In genomic region chr10:91171041-91171440, GRCm38 (mm10) we compare ENCODE assay signal across 8 mouse cellular contexts. TPM values are rescaled to one million over a fixed set of nuclear protein-coding genes. Genes with fewer than 3 reads are reported as not detected.
DNase-seq lines count a peak whose midpoint lies in the region; ATAC-seq and TF ChIP-seq lines count a peak whose summit lies in the region.

No protein-coding gene starts in this region.

- peak overlapping the region; percentile 100 for H3K27ac ChIP-seq in forebrain, embryonic 13.5 days
- peak overlapping the region; percentile 100 for H3K27ac ChIP-seq in limb, embryonic 14.5 days (replicated peaks; ENCODE audit: low read depth, low read length)
- peak overlapping the region; percentile 99 for H3K27ac ChIP-seq in neural tube, embryonic 14.5 days (ENCODE audit: low read depth, low read length)

- no peak for DNase-seq in frontal cortex, postnatal 14 days (ENCODE audit: low spot score in 2 of 2)
- DNase-seq in right cerebral cortex, postnatal 36 days (ENCODE audit: low spot score in 2 of 2): peak; percentile 35 to 37
- DNase-seq in right cerebral cortex, postnatal 4 days: no peak
- no peak for DNase-seq in limb, embryonic 14.5 days (ENCODE audit: low spot score)
- no peak for DNase-seq in layer of hippocampus, adult 9-10 months (ENCODE audit: low spot score)

- ATAC-seq in frontal cortex, adult (ENCODE audit: low TSS enrichment): peak; percentile 73
- ATAC-seq in forebrain, embryonic 13.5 days: peak; percentile 78
- ATAC-seq in limb, embryonic 14.5 days (ENCODE audit: low FRiP score, low read depth): peak; percentile 35
- peak; percentile 68 for ATAC-seq in neural tube, embryonic 14.5 days (ENCODE audit: low read depth)

- H3K27me3 ChIP-seq in forebrain, embryonic 13.5 days: no peaks in the 10 kb centered on the region
- no peaks in the 10 kb centered on the region for H3K27me3 ChIP-seq in limb, embryonic 14.5 days (ENCODE audit: control insufficient read depth, insufficient read depth, low read length)
- no peaks in the 10 kb centered on the region for H3K27me3 ChIP-seq in neural tube, embryonic 14.5 days (ENCODE audit: control insufficient read depth, insufficient read depth, low read length)

- H3K4me3 ChIP-seq in forebrain, embryonic 13.5 days: peak overlapping the region; percentile 95
- H3K4me3 ChIP-seq in limb, embryonic 14.5 days (replicated peaks; ENCODE audit: low read length): peak overlapping the region; percentile 97
- H3K4me3 ChIP-seq in neural tube, embryonic 14.5 days (ENCODE audit: low read depth, low read length): peak overlapping the region; percentile 97

- H3K9ac ChIP-seq in forebrain, embryonic 13.5 days: peak overlapping the region; percentile 99
- peak overlapping the region; percentile 100 for H3K9ac ChIP-seq in limb, embryonic 14.5 days (ENCODE audit: low read depth, low read length, severe bottlenecking)
- H3K9ac ChIP-seq in neural tube, embryonic 14.5 days (replicated peaks; ENCODE audit: low read depth, low read length): peak overlapping the region; percentile 90

- no peaks in the 10 kb centered on the region for H3K36me3 ChIP-seq in forebrain, embryonic 13.5 days (ENCODE audit: poor library complexity, severe bottlenecking)
- no peaks in the 10 kb centered on the region for H3K36me3 ChIP-seq in limb, embryonic 14.5 days (ENCODE audit: control insufficient read depth, insufficient read depth, low read length)
- H3K36me3 ChIP-seq in neural tube, embryonic 14.5 days (ENCODE audit: control insufficient read depth, insufficient read depth, low read length): no peaks in the 10 kb centered on the region

- peaks cover 36% of the 10 kb centered on the region for H3K4me1 ChIP-seq in forebrain, embryonic 13.5 days
- H3K4me1 ChIP-seq in limb, embryonic 14.5 days (ENCODE audit: control insufficient read depth, insufficient read depth, low read length): peaks cover 18% of the 10 kb centered on the region
- peaks cover 21% of the 10 kb centered on the region for H3K4me1 ChIP-seq in neural tube, embryonic 14.5 days (ENCODE audit: control insufficient read depth, insufficient read depth, low read length)

- TF ChIP-seq POLR2A in limb, embryonic 14.5 days (IDR thresholded peaks at IDR 0.05; ENCODE audit: borderline replicate concordance, extremely low read depth, insufficient read depth, insufficient read length): no peak

- no peaks in the 10 kb centered on the region for H3K9me3 ChIP-seq in forebrain, embryonic 13.5 days (replicated peaks)
- H3K9me3 ChIP-seq in limb, embryonic 14.5 days (ENCODE audit: control insufficient read depth, low read length): no peaks in the 10 kb centered on the region
- no peaks in the 10 kb centered on the region for H3K9me3 ChIP-seq in neural tube, embryonic 14.5 days (ENCODE audit: control insufficient read depth, low read length)

- 0% methylated on average over 54 of the region's 59 CpGs for WGBS in forebrain, embryonic 13.5 days
- 0% methylated on average over 12 of the region's 59 CpGs for WGBS in limb, embryonic 14.5 days
- under 1% methylated on average over 57 of the region's 59 CpGs for WGBS in neural tube, embryonic 14.5 days

- peak overlapping the region; percentile 76 for H3K4me2 ChIP-seq in forebrain, embryonic 13.5 days
- peak overlapping the region; percentile 59 for H3K4me2 ChIP-seq in limb, embryonic 14.5 days (replicated peaks; ENCODE audit: low read depth, low read length, severe bottlenecking)
- peak overlapping the region; percentile 57 for H3K4me2 ChIP-seq in neural tube, embryonic 14.5 days (ENCODE audit: low read depth, low read length)

RNA-seq across cellular contexts. Expression of gene Tmpo, which starts 10.1 kb away (rescaled TPM):
- 250 and 265 TPM in 2 replicates for polyA plus RNA-seq in forebrain, embryonic 13.5 days (2015; fragmentation: Nextera tagmentation; extraction: Ambion mirVana)
- 285 and 340 TPM in 2 replicates for polyA plus RNA-seq in limb, embryonic 14.5 days (2012; rRNA removed)
- polyA plus RNA-seq in limb, embryonic 14.5 days (2014; fragmentation: Nextera tagmentation; extraction: Ambion mirVana): 239 and 276 TPM in 2 replicates
- polyA plus RNA-seq in neural tube, embryonic 14.5 days (2014; fragmentation: Nextera tagmentation; extraction: Ambion mirVana): 96.1 and 117 TPM in 2 replicates

RNA-seq across cellular contexts. Expression of gene Slc25a3, which starts 47.2 kb away (rescaled TPM):
- 439 and 465 TPM in 2 replicates for polyA plus RNA-seq in forebrain, embryonic 13.5 days (2015; fragmentation: Nextera tagmentation; extraction: Ambion mirVana)
- polyA plus RNA-seq in limb, embryonic 14.5 days (2012; rRNA removed): 420 and 469 TPM in 2 replicates
- 458 and 481 TPM in 2 replicates for polyA plus RNA-seq in limb, embryonic 14.5 days (2014; fragmentation: Nextera tagmentation; extraction: Ambion mirVana)
- 653 and 701 TPM in 2 replicates for polyA plus RNA-seq in neural tube, embryonic 14.5 days (2014; fragmentation: Nextera tagmentation; extraction: Ambion mirVana)

Comparison
In these comparisons a context has a peak if more than half of its experiments do, and no peak if none do; other contexts are left out.
1. DNase-seq: peak in right cerebral cortex, postnatal 36 days (2 of 2); none in frontal cortex, postnatal 14 days (0 of 2), right cerebral cortex, postnatal 4 days (single experiment), limb, embryonic 14.5 days (single experiment) and layer of hippocampus, adult 9-10 months (single experiment).
2. Peak in every context shown above with its lines, with median percentiles within 50 percentile points of each other: ATAC-seq, H3K27ac ChIP-seq, H3K4me2 ChIP-seq, H3K4me3 ChIP-seq and H3K9ac ChIP-seq.